Mouse (Mus musculus): ENCODE results near the gene Dleu7. TPM values are rescaled to one million over a fixed set of nuclear protein-coding genes. Genes with fewer than 3 reads are reported as not detected.
A peak's percentile ranks its signal among the peaks of the same experiment; 100 is the strongest.

The Dleu7 gene
- under 1 TPM in 1 of 2 experiments, not detected in 1; 0.17 TPM for total RNA-seq (2021)
- long read RNA-seq, experiment 1 = 0 reads
- long read RNA-seq, experiment 2 = 0 reads

GRCm38 (mm10) chr14:62292488-62293339 lies at the start of gene Dleu7, which contains the start of gene Rnaseh2b:
Gene Dleu7, minus strand, starts transcription at chr14:62293047.
Gene Rnaseh2b, plus strand, starts transcription at chr14:62292589.
- intact Hi-C loops (cut with DNase I) = no loop called here
- DNase-seq = peak; percentile 13 to 46

- intact Hi-C loops (cut with DNase I) = no loop called here
- no peak for DNase-seq
These were observed 49.2 kb upstream of the Dleu7 start for GRCm38 (mm10) chr14:62341887-62342642.

GRCm38 (mm10) chr14:62339196-62339595 lies 46.3 kb upstream of the Dleu7 start:
- DNase-seq = peak in 1 of 2 experiments; percentile 16
- intact Hi-C loops (cut with DNase I) = loop anchor here (5.0 to 10.0 kb wide), 2 partner anchors 38 to 764 kb away; no protein-coding TSS in a partner anchor

GRCm38 (mm10) chr14:62333909-62334687 lies 41.3 kb upstream of the Dleu7 start:
- no peak for DNase-seq
- intact Hi-C loops (cut with DNase I) = loop anchor here (5.0 to 10.0 kb wide), 2 partner anchors 123 to 759 kb away; partner anchors contain the start of gene Gucy1b2

- intact Hi-C loops (cut with DNase I) = loop anchor here (5.0 to 10.0 kb wide), 2 partner anchors 125 to 757 kb away; partner anchors contain the start of gene Gucy1b2
These were observed 39.2 kb upstream of the Dleu7 start for GRCm38 (mm10) chr14:62331866-62332619.

GRCm38 (mm10) chr14:62331457-62331856 lies 38.6 kb upstream of the Dleu7 start:
- DNase-seq = no peak
- intact Hi-C loops (cut with DNase I) = loop anchor here (5.0 to 10.0 kb wide), 2 partner anchors 126 to 757 kb away; partner anchors contain the start of gene Gucy1b2

More at GRCm38 (mm10) chr14:62331866-62332619, 39.2 kb upstream of the Dleu7 start:
- DNase-seq = peak; percentile 90 to 94

- no peak for DNase-seq
- intact Hi-C loops (cut with DNase I) = loop anchor here (5.0 to 10.0 kb wide), 2 partner anchors 128 to 755 kb away; partner anchors contain the start of gene Gucy1b2
These were observed 36.8 kb upstream of the Dleu7 start for GRCm38 (mm10) chr14:62329631-62330030.

GRCm38 (mm10) chr14:62328606-62329005 lies 35.8 kb upstream of the Dleu7 start:
- intact Hi-C loops (cut with DNase I) = no loop called here
- DNase-seq = no peak

GRCm38 (mm10) chr14:62327171-62327570 lies 34.3 kb upstream of the Dleu7 start:
- intact Hi-C loops (cut with DNase I) = no loop called here
- no peak for DNase-seq

- intact Hi-C loops (cut with DNase I) = no loop called here
- DNase-seq = no peak
These were observed 33.2 kb upstream of the Dleu7 start for GRCm38 (mm10) chr14:62326026-62326425.

GRCm38 (mm10) chr14:62324943-62325342 lies 32.1 kb upstream of the Dleu7 start:
- DNase-seq = no peak
- intact Hi-C loops (cut with DNase I) = no loop called here

- DNase-seq = no peak
- intact Hi-C loops (cut with DNase I) = no loop called here
These were observed 30.6 kb upstream of the Dleu7 start for GRCm38 (mm10) chr14:62323457-62323856.

- DNase-seq = peak in 1 of 2 experiments; percentile 24
- intact Hi-C loops (cut with DNase I) = no loop called here
These were observed 29.9 kb upstream of the Dleu7 start for GRCm38 (mm10) chr14:62322581-62323344.

- intact Hi-C loops (cut with DNase I) = no loop called here
- no peak for DNase-seq
These were observed 18.8 kb upstream of the Dleu7 start for GRCm38 (mm10) chr14:62311672-62312071.

- no peak for DNase-seq
- intact Hi-C loops (cut with DNase I) = no loop called here
These were observed 16.2 kb upstream of the Dleu7 start for GRCm38 (mm10) chr14:62309026-62309425.

- intact Hi-C loops (cut with DNase I) = no loop called here
- DNase-seq = no peak
These were observed 14.7 kb upstream of the Dleu7 start for GRCm38 (mm10) chr14:62307555-62307954.

GRCm38 (mm10) chr14:62300031-62300430 lies 7.2 kb upstream of the Dleu7 start:
- intact Hi-C loops (cut with DNase I) = no loop called here
- DNase-seq = no peak

- intact Hi-C loops (cut with DNase I) = no loop called here
- no peak for DNase-seq
These were observed 6.0 kb upstream of the Dleu7 start for GRCm38 (mm10) chr14:62298808-62299207.

- intact Hi-C loops (cut with DNase I) = no loop called here
- no peak for DNase-seq
These were observed 720 bp downstream of the Dleu7 start for GRCm38 (mm10) chr14:62292166-62292487.

Data from heart, postnatal 14 days (tissue).